Mouse (Mus musculus) lung, embryonic 15.5 days (tissue): ENCODE measurements around the gene Zcchc17. TPM values are rescaled to one million over a fixed set of nuclear protein-coding genes. Genes with fewer than 3 reads are reported as not detected.

Experiments
- ATAC-seq: fragments of 200-750 bp; cut with Nextera tagmentation; 2 replicates; pipeline ENCODE4 v1.8.0; 2017; ENCODE audit warnings: moderate number of reproducible peaks, borderline replicate concordance; ENCODE audit not compliant: low FRiP score, low TSS enrichment; ENCODE audit errors: extremely low read depth
- H3K27ac ChIP-seq: fragments of 300-500 bp; sonication (generic); 2 replicates; pipeline ENCODE4 v1.5.1; 2015; ENCODE audit warnings: moderate library complexity, mild to moderate bottlenecking, inconsistent platforms
- H3K27me3 ChIP-seq: fragments of 300-500 bp; sonication (generic); 2 replicates; pipeline ENCODE4 v1.6.1; 2015; ENCODE audit warnings: inconsistent platforms
- H3K36me3 ChIP-seq: fragments of 300-500 bp; sonication (generic); 2 replicates; pipeline ENCODE4 v1.6.1; 2015; ENCODE audit warnings: inconsistent platforms
- H3K4me1 ChIP-seq: fragments of 300-500 bp; sonication (generic); 2 replicates; pipeline ENCODE4 v1.6.1; 2015; ENCODE audit warnings: inconsistent platforms
- H3K4me2 ChIP-seq: fragments of 300-500 bp; sonication (generic); 2 replicates; pipeline ENCODE4 v1.6.1; 2015; ENCODE audit warnings: inconsistent platforms, mild to moderate bottlenecking, moderate library complexity
- H3K4me3 ChIP-seq: fragments of 300-500 bp; sonication (generic); 2 replicates; pipeline ENCODE4 v1.5.1; 2015; ENCODE audit warnings: mild to moderate bottlenecking, inconsistent platforms
- H3K9ac ChIP-seq: fragments of 300-500 bp; sonication (generic); 2 replicates; pipeline ENCODE4 v1.6.1; 2015; ENCODE audit warnings: inconsistent platforms
- H3K9me3 ChIP-seq: fragments of 300-500 bp; sonication (generic); 2 replicates; pipeline ENCODE4 v1.6.1; 2016; ENCODE audit warnings: inconsistent platforms
- WGBS: fragments of 180-500 bp; shearing (Covaris S2); methylation state at CpG from one replicate; pipeline ENCODE4 v1.1.7; 2015; 5-methylcytosine and 5-hydroxymethylcytosine counted together
- polyA plus RNA-seq: library from polyadenylated mRNA; unstranded; fragments of >200 nt; fragmentation: Nextera tagmentation; extraction: Ambion mirVana; gene quantifications from 2 replicates; pipeline ENCODE4 v1.2.1, GENCODE M21; 2015

Gene Zcchc17
- polyA plus RNA-seq, 1 experiment from 2014 or later: 64.4 TPM

GRCm38 (mm10) chr4:130276573-130277176 is 83.1 kb downstream of the Zcchc17 start:
- Histone ChIP-seq H3K4me3 (no peak overlapping the region), H3K9me3 (no peaks in the 10 kb centered on the region), H3K27me3 (peaks cover 52% of the 10 kb centered on the region), H3K4me2 (no peak overlapping the region), H3K9ac (no peak overlapping the region), H3K27ac (no peak overlapping the region), H3K4me1 (peaks cover 18% of the 10 kb centered on the region), H3K36me3 (no peaks in the 10 kb centered on the region)
- no peak for ATAC-seq
- 53% methylated on average over 7 of the region's 7 CpGs for WGBS

GRCm38 (mm10) chr4:130275823-130276105 is 84.0 kb downstream of the Zcchc17 start:
- ATAC-seq: no peak
- no peaks in the 10 kb centered on the region for H3K36me3 ChIP-seq
- peak overlapping the region; percentile 55; the same call in 1 of the 2 replicates for H3K4me3 ChIP-seq
- peaks cover 18% of the 10 kb centered on the region for H3K4me1 ChIP-seq
- peak overlapping the region; percentile 89 for H3K4me2 ChIP-seq
- H3K9me3 ChIP-seq: no peaks in the 10 kb centered on the region
- H3K9ac ChIP-seq: no peak overlapping the region
- WGBS: 46% methylated on average over 5 of the region's 5 CpGs
- H3K27ac ChIP-seq: no peak overlapping the region
- H3K27me3 ChIP-seq: peaks cover 52% of the 10 kb centered on the region

GRCm38 (mm10) chr4:130275016-130275822 is 84.5 kb downstream of the Zcchc17 start:
- Histone ChIP-seq H3K4me1 (peaks cover 18% of the 10 kb centered on the region), H3K4me2 (peak overlapping the region; percentile 89), H3K27me3 (peaks cover 52% of the 10 kb centered on the region), H3K9ac (peak overlapping the region; percentile 45), H3K36me3 (no peaks in the 10 kb centered on the region), H3K27ac (no peak overlapping the region), H3K9me3 (no peaks in the 10 kb centered on the region), H3K4me3 (peak overlapping the region; percentile 55)
- ATAC-seq: peak; percentile 47; the same call in 1 of the 2 replicates
- WGBS: 1% methylated on average over 62 of the region's 62 CpGs

GRCm38 (mm10) chr4:130274346-130275015 is 85.3 kb downstream of the Zcchc17 start:
- ATAC-seq: peak; percentile 51
- Histone ChIP-seq H3K4me1 (peaks cover 18% of the 10 kb centered on the region), H3K4me2 (peak overlapping the region; percentile 89), H3K9me3 (no peaks in the 10 kb centered on the region), H3K4me3 (peak overlapping the region; percentile 55), H3K36me3 (no peaks in the 10 kb centered on the region), H3K9ac (peak overlapping the region; percentile 45), H3K27me3 (peaks cover 52% of the 10 kb centered on the region), H3K27ac (no peak overlapping the region)
- WGBS: under 1% methylated on average over 29 of the region's 29 CpGs

GRCm38 (mm10) chr4:130273698-130274345 is 85.9 kb downstream of the Zcchc17 start:
- H3K9ac ChIP-seq: 0 out of 2 replicates have a peak overlapping the region, but pooled peaks have one; percentile 45
- H3K9me3 ChIP-seq: no peaks in the 10 kb centered on the region
- H3K27me3 ChIP-seq: peaks cover 52% of the 10 kb centered on the region
- H3K4me3 ChIP-seq: peak overlapping the region; percentile 55
- peak; percentile 16; the same call in 1 of the 2 replicates for ATAC-seq
- 14% methylated on average over 11 of the region's 12 CpGs for WGBS
- H3K4me1 ChIP-seq: peaks cover 18% of the 10 kb centered on the region
- no peak overlapping the region for H3K27ac ChIP-seq
- peak overlapping the region; percentile 89 for H3K4me2 ChIP-seq
- no peaks in the 10 kb centered on the region for H3K36me3 ChIP-seq

- Histone ChIP-seq H3K4me1 (peaks cover 22% of the 10 kb centered on the region), H3K4me2 (no peak overlapping the region), H3K4me3 (no peak overlapping the region), H3K36me3 (no peaks in the 10 kb centered on the region), H3K27me3 (peaks cover 33% of the 10 kb centered on the region), H3K27ac (no peak overlapping the region), H3K9ac (no peak overlapping the region), H3K9me3 (no peaks in the 10 kb centered on the region)
- 74% methylated on average over 6 of the region's 6 CpGs for WGBS
- no peak for ATAC-seq
Observed at GRCm38 (mm10) chr4:130270611-130271347, 89.0 kb downstream of the Zcchc17 start.

GRCm38 (mm10) chr4:130270089-130270488 is 89.7 kb downstream of the Zcchc17 start:
- no peak overlapping the region for H3K9ac ChIP-seq
- H3K9me3 ChIP-seq: no peaks in the 10 kb centered on the region
- H3K4me2 ChIP-seq: no peak overlapping the region
- 54% methylated on average over 8 of the region's 8 CpGs for WGBS
- no peak overlapping the region for H3K27ac ChIP-seq
- no peak overlapping the region for H3K4me3 ChIP-seq
- H3K36me3 ChIP-seq: no peaks in the 10 kb centered on the region
- peaks cover 26% of the 10 kb centered on the region for H3K27me3 ChIP-seq
- H3K4me1 ChIP-seq: peaks cover 18% of the 10 kb centered on the region
- no peak for ATAC-seq

GRCm38 (mm10) chr4:130268736-130269135 is 91.0 kb downstream of the Zcchc17 start:
- Histone ChIP-seq H3K4me2 (no peak overlapping the region), H3K9me3 (no peaks in the 10 kb centered on the region), H3K36me3 (no peaks in the 10 kb centered on the region), H3K27me3 (peaks cover 23% of the 10 kb centered on the region; the same call in 1 of the 2 replicates), H3K4me1 (peaks cover 5% of the 10 kb centered on the region), H3K9ac (no peak overlapping the region), H3K27ac (no peak overlapping the region), H3K4me3 (no peak overlapping the region)
- 73% methylated on average over 10 of the region's 10 CpGs for WGBS
- no peak for ATAC-seq

GRCm38 (mm10) chr4:130267069-130267468 is 92.7 kb downstream of the Zcchc17 start:
- no peak for ATAC-seq
- H3K9ac ChIP-seq: no peak overlapping the region
- no peaks in the 10 kb centered on the region for H3K36me3 ChIP-seq
- no peak overlapping the region for H3K4me3 ChIP-seq
- peaks cover 13% of the 10 kb centered on the region; the same call in 1 of the 2 replicates for H3K27me3 ChIP-seq
- peaks cover 4% of the 10 kb centered on the region; the same call in 1 of the 2 replicates for H3K4me1 ChIP-seq
- H3K9me3 ChIP-seq: no peaks in the 10 kb centered on the region
- 62% methylated on average over 7 of the region's 7 CpGs for WGBS
- H3K27ac ChIP-seq: no peak overlapping the region
- H3K4me2 ChIP-seq: peak overlapping the region; percentile 33

- H3K4me2 ChIP-seq: peak overlapping the region; percentile 33
Observed at GRCm38 (mm10) chr4:130266601-130267000, 93.1 kb downstream of the Zcchc17 start.

More at GRCm38 (mm10) chr4:130266601-130267000, 93.1 kb downstream of the Zcchc17 start:
- no peak overlapping the region for H3K4me3 ChIP-seq
- H3K27ac ChIP-seq: no peak overlapping the region
- no peak for ATAC-seq
- no peak overlapping the region for H3K9ac ChIP-seq
- WGBS: 59% methylated on average over 9 of the region's 9 CpGs
- H3K4me1 ChIP-seq: peaks cover 4% of the 10 kb centered on the region; the same call in 1 of the 2 replicates
- H3K9me3 ChIP-seq: no peaks in the 10 kb centered on the region
- H3K27me3 ChIP-seq: peaks cover 10% of the 10 kb centered on the region; the same call in 1 of the 2 replicates
- H3K36me3 ChIP-seq: no peaks in the 10 kb centered on the region
